Mouse (Mus musculus) lung, postnatal 4 days (tissue): ENCODE measurements at regions not wholly inside any gene's neighbourhood (a gene's known extent, or its start where the extent isn't known, plus 50 kb on each side); places are given as distances from the start of the nearest gene placed in this dataset.

Experiments
- DNase-seq, 2 experiments: peaks; one replicate each; pipeline ENCODE4 v3.0.0; 2021

- no peak for DNase-seq
Observed at GRCm38 (mm10) chr12:35712671-35713070, 177.8 kb upstream of the Ahr start.

GRCm38 (mm10) chr12:35711549-35712070, 176.8 kb upstream of the Ahr start:
- DNase-seq = no peak

- no peak for DNase-seq
Observed at GRCm38 (mm10) chr12:35710323-35710722, 175.5 kb upstream of the Ahr start.

GRCm38 (mm10) chr12:35703479-35703878, 168.6 kb upstream of the Ahr start:
- DNase-seq = no peak

- no peak for DNase-seq
Observed at GRCm38 (mm10) chr12:35702674-35703073, 167.8 kb upstream of the Ahr start.

GRCm38 (mm10) chr12:35694253-35694652, 159.4 kb upstream of the Ahr start:
- DNase-seq = no peak

- DNase-seq = no peak
Observed at GRCm38 (mm10) chr12:35690914-35691313, 156.1 kb upstream of the Ahr start.

- no peak for DNase-seq
Observed at GRCm38 (mm10) chr12:35686231-35686630, 151.4 kb upstream of the Ahr start.

- peak; percentile 12 to 22 for DNase-seq
Observed at GRCm38 (mm10) chr12:35685189-35685588, 150.4 kb upstream of the Ahr start.

GRCm38 (mm10) chr12:35681864-35682449, 147.1 kb upstream of the Ahr start:
- DNase-seq = no peak

GRCm38 (mm10) chr12:35679903-35680302, 145.1 kb upstream of the Ahr start:
- DNase-seq = no peak

- DNase-seq = no peak
Observed at GRCm38 (mm10) chr12:35679025-35679424, 144.2 kb upstream of the Ahr start.

- DNase-seq = peak; percentile 25 to 60
Observed at GRCm38 (mm10) chr12:35674487-35674886, 139.6 kb upstream of the Ahr start.

GRCm38 (mm10) chr12:35670980-35671379, 136.1 kb upstream of the Ahr start:
- no peak for DNase-seq

GRCm38 (mm10) chr12:35668716-35669115, 133.9 kb upstream of the Ahr start:
- no peak for DNase-seq

- no peak for DNase-seq
Observed at GRCm38 (mm10) chr12:35667705-35668104, 132.9 kb upstream of the Ahr start.

- no peak for DNase-seq
Observed at GRCm38 (mm10) chr12:35667218-35667617, 132.4 kb upstream of the Ahr start.

GRCm38 (mm10) chr12:35666062-35666461, 131.2 kb upstream of the Ahr start:
- no peak for DNase-seq

GRCm38 (mm10) chr12:35663062-35663461, 128.2 kb upstream of the Ahr start:
- DNase-seq = no peak

- no peak for DNase-seq
Observed at GRCm38 (mm10) chr12:35656563-35656962, 121.7 kb upstream of the Ahr start.

- no peak for DNase-seq
Observed at GRCm38 (mm10) chr12:35649772-35650171, 114.9 kb upstream of the Ahr start.

- no peak for DNase-seq
Observed at GRCm38 (mm10) chr12:35642473-35642872, 107.6 kb upstream of the Ahr start.

- DNase-seq = no peak
Observed at GRCm38 (mm10) chr12:35641741-35642140, 106.9 kb upstream of the Ahr start.

- no peak for DNase-seq
Observed at GRCm38 (mm10) chr12:35640911-35641345, 106.1 kb upstream of the Ahr start.

GRCm38 (mm10) chr12:35623484-35623883, 88.6 kb upstream of the Ahr start:
- DNase-seq = no peak
